Mouse (Mus musculus): ENCODE measurements around the gene Arhgef2. TPM values are rescaled to one million over a fixed set of nuclear protein-coding genes. Genes with fewer than 3 reads are reported as not detected.

Arhgef2 gene
- polyA plus RNA-seq, 1 experiment from 2014 or later: 123 TPM

DNA sequence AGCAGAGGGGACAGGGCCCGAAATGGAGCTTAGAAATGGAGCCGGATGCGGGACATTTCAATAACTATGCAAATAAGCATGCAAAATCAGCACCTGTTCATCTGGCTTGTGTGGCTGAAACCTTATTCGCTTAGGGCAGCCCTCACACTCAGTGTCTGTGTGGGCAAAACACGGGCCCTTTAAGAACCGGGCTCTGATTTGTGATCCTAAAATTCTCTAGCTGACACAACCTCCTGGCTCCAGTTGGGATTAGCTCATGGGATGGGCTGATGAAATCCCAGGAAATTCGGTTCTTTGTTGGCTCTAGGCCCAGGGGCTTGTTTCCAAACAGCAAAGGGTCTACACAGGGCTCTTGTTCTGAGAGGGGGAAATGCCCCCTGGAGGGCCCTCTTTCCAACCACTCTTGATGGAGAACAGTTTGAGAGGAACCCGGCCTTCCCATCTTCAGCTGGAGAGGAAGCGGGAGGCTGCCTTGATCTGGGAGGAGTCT, 10.2 kb downstream of the Arhgef2 start:
- no peaks in the 10 kb centered on the region for H3K36me3 ChIP-seq (ENCODE audit: control insufficient read depth, insufficient read depth, low read length)
- peak overlapping the region; percentile 21 for H3K9ac ChIP-seq (ENCODE audit: low read length)
- H3K27me3 ChIP-seq (ENCODE audit: control insufficient read depth, insufficient read depth, low read depth, low read length): no peaks in the 10 kb centered on the region
- H3K4me1 ChIP-seq (replicated peaks; ENCODE audit: control insufficient read depth, insufficient read depth, low read length): peaks cover 30% of the 10 kb centered on the region
- peak overlapping the region; percentile 29 for H3K4me2 ChIP-seq (ENCODE audit: low read depth, low read length)
- ATAC-seq (ENCODE audit: low read depth): peak; percentile 51
- H3K9me3 ChIP-seq (ENCODE audit: control insufficient read depth, low read length): no peaks in the 10 kb centered on the region
- H3K27ac ChIP-seq (ENCODE audit: low read length): peak overlapping the region; percentile 0
- 27% methylated on average over 9 of the region's 9 CpGs for WGBS
- 0 out of 2 replicates have a peak overlapping the region, but pooled peaks have one; percentile 7 for H3K4me3 ChIP-seq (ENCODE audit: low read length)

DNA sequence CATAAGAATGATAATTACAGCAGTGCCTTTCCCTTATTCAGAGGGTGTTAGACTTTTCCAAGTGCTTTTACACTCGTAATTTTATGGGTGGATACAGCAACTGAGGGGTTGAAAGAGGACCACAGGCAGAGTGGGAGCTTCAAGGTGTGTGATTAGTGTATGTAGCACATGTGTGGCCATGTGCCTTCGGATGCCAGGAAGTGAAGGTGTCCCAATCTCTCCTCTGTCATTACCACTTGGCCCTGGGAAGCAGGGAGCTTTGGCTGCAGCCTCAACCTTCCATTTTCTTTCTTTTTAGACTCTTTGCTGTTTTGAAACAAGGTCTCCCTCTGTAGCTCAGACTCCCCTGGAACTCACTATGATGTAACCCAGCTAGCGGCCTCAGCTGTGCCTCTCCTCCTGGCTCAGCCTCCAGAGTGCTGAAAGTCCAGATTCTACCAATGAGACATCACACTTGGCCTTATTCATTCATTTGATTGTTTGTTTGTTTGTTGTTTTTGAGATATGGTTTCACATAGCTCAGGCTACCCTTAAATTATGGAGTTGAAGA, 11.3 kb downstream of the Arhgef2 start:
- Histone ChIP-seq H3K27me3 (ENCODE audit: control insufficient read depth, insufficient read depth, low read depth, low read length) (no peaks in the 10 kb centered on the region), H3K4me1 (replicated peaks; ENCODE audit: control insufficient read depth, insufficient read depth, low read length) (peaks cover 30% of the 10 kb centered on the region), H3K27ac (ENCODE audit: low read length) (no peak overlapping the region), H3K4me2 (ENCODE audit: low read depth, low read length) (no peak overlapping the region), H3K9me3 (ENCODE audit: control insufficient read depth, low read length) (no peaks in the 10 kb centered on the region), H3K36me3 (ENCODE audit: control insufficient read depth, insufficient read depth, low read length) (no peaks in the 10 kb centered on the region), H3K4me3 (ENCODE audit: low read length) (no peak overlapping the region), H3K9ac (ENCODE audit: low read length) (no peak overlapping the region)
- no peak for ATAC-seq (ENCODE audit: low read depth)
- WGBS: 80% methylated on average over 3 of the region's 3 CpGs

DNA sequence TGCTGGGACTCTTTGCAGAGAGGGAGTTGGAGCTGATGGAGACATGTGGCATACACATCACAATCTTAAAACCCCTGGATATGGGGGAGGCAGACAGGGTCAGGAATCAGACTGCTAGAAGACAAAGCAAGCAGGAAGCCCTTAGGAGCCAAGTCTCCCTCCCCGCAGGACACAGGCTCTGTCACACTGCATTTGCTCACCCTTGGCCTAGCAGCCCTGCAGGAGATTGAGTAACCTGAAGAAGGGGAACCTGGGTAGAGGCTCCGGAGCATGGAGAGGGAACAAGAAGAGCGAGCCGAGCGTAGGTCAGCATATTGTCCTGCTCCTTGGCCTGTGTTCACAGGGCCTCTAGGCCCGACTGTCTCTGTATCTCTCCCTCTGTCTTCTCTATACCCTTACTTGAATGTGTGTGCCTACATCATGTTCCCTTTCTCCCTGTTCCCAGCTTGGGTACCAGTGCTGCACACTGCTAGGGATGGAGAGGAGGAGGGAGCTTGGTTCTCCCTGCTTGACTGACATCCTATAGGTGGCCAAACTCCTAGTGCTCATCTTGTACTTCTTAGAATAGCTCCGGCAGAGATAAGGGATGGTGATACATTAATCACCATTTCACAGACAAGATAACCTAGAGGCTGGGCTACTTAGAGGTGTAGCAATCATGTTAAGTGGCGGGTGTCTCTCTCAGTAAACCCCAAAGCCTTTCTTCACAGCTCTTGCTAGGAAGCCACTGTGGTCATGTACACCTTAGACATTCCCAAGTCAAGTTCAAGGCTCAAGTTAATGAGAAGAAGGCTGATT, 12.5 kb downstream of the Arhgef2 start:
- ATAC-seq (ENCODE audit: low read depth): no peak
- 56% methylated on average over 8 of the region's 8 CpGs for WGBS
- Histone ChIP-seq H3K4me1 (replicated peaks; ENCODE audit: control insufficient read depth, insufficient read depth, low read length) (peaks cover 30% of the 10 kb centered on the region), H3K27ac (ENCODE audit: low read length) (no peak overlapping the region), H3K27me3 (ENCODE audit: control insufficient read depth, insufficient read depth, low read depth, low read length) (no peaks in the 10 kb centered on the region), H3K9me3 (ENCODE audit: control insufficient read depth, low read length) (no peaks in the 10 kb centered on the region), H3K4me2 (ENCODE audit: low read depth, low read length) (no peak overlapping the region), H3K36me3 (ENCODE audit: control insufficient read depth, insufficient read depth, low read length) (no peaks in the 10 kb centered on the region), H3K9ac (ENCODE audit: low read length) (no peak overlapping the region), H3K4me3 (ENCODE audit: low read length) (no peak overlapping the region)

DNA sequence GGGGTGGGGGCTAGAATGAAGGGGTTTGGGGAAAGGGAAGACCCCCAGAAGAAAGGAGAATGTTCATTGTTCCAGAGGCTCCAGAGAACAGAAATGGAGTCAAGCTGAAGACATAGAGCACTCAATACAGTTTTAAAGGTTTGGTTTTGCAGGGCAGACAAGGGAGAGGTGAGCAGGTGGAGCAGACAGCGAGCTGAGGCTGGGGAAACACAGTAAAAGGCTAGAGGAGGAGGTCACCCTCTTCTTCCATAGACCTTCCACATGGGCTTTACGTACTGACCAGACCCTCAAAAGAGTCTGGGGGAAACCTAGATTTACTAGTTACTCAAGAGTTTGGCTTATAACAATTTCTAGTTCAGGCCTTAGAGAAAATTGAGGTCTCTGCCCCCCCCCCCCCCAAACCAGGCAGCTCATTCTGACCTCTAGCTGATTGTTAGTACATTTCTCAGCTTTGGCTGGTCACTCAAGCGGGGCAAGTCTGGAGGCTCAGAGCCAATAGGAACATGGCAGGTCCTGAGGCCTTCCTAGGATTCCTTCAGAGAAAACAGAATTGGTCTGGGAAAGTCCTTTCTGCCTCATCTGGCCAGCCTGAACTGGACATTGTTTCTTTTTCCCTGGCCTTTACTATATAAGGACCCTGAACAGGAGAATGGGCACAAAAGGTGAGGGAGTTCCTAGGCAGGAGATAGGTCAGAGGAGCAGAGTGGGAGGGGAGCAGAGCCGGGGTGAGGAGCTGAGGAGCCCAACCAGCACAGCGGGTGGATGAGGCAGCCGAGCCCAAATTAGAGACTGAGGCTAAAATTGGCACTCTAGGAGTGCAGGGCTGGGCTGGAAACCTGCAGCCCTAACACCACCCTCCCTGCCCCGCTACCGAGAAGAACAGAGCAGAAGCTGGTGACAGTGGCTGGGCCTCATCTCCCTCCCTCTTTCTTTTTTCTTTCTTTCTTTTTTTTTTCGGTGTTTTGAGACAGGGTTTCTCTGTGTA, 13.6 kb downstream of the Arhgef2 start:
- Histone ChIP-seq H3K27ac (ENCODE audit: low read length) (0 out of 2 replicates have a peak overlapping the region, but pooled peaks have one; percentile 1), H3K27me3 (ENCODE audit: control insufficient read depth, insufficient read depth, low read depth, low read length) (no peaks in the 10 kb centered on the region), H3K4me2 (ENCODE audit: low read depth, low read length) (no peak overlapping the region), H3K4me3 (ENCODE audit: low read length) (no peak overlapping the region), H3K36me3 (ENCODE audit: control insufficient read depth, insufficient read depth, low read length) (no peaks in the 10 kb centered on the region), H3K9me3 (ENCODE audit: control insufficient read depth, low read length) (no peaks in the 10 kb centered on the region), H3K9ac (ENCODE audit: low read length) (no peak overlapping the region), H3K4me1 (replicated peaks; ENCODE audit: control insufficient read depth, insufficient read depth, low read length) (peaks cover 39% of the 10 kb centered on the region)
- ATAC-seq (ENCODE audit: low read depth): no peak
- WGBS: 60% methylated on average over 9 of the region's 9 CpGs

DNA sequence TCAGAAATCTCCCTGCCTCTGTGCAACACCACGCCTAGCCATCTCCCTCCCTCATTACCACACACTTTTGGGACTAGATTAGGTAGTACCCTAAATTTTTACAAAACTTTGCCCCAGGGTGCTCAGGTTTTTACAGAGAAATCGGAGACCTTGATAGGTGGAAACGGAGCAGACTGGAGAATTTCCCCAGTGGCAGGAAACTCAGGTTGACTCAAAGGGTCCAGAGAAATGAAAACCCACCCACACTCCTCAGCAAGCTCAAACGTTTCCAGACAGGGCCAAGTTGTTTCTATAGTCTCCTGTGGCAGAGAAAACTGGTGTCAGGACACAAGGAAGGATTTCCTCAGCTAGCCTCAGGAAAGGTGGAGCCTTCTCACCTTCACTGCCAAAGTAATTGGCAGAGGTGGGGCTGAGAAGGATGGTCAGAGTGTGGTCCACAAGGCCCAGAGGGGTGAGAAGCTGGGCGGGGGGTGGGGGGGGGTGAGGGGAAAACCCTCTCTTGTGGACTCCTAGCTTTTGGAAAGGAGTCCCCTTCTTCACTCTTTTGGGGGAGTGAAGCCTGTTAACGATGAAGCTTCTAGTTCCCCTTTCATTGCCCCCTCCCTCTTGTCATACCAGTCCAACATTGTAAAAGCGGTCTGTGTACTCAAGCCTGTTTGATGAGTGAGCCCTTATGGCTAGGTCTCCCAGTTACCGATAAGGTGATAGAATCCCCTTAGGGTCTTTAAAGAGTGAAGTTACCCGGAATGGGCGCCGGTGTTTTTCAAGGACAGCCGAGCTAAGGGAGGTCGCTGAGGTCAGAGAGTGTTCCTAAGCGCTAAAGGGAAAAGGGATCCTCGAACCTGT, 14.6 kb downstream of the Arhgef2 start:
- H3K9ac ChIP-seq (ENCODE audit: low read length): peak overlapping the region; percentile 98
- no peaks in the 10 kb centered on the region for H3K9me3 ChIP-seq (ENCODE audit: control insufficient read depth, low read length)
- H3K4me2 ChIP-seq (ENCODE audit: low read depth, low read length): peak overlapping the region; percentile 74
- 15% methylated on average over 15 of the region's 15 CpGs for WGBS
- H3K36me3 ChIP-seq (ENCODE audit: control insufficient read depth, insufficient read depth, low read length): no peaks in the 10 kb centered on the region
- H3K4me3 ChIP-seq (ENCODE audit: low read length): peak overlapping the region; percentile 89
- H3K27ac ChIP-seq (ENCODE audit: low read length): peak overlapping the region; percentile 99
- peaks cover 47% of the 10 kb centered on the region for H3K4me1 ChIP-seq (replicated peaks; ENCODE audit: control insufficient read depth, insufficient read depth, low read length)
- no peaks in the 10 kb centered on the region for H3K27me3 ChIP-seq (ENCODE audit: control insufficient read depth, insufficient read depth, low read depth, low read length)
- ATAC-seq (ENCODE audit: low read depth): no peak; the same call in 1 of the 2 replicates

DNA sequence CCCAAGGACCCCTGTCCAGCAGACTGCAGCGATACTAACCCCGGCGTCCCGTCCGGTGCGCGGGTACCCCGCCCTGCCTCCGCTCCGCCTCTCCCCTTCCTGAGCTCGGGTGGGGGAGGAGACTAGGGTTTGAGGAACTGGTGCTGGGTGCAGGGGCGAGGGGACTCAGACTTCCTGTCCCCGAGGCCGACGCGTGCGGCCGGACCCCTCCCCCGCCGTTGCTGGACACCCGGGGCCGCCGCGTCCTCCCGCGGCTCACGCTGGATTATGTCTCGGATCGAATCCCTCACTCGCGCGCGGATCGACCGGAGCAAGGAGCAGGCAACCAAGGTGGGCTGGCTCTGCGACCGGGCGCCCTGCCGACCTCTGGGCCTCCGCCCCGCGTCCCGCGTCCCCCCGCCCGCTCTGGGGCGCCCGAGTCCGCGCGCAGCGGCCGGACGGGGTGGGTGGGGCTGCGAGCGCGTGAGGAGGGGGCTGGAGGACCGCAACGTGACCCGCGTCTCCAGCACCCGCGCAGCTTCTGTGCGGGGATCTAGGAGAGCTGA, 15.3 kb downstream of the Arhgef2 start:
- no peaks in the 10 kb centered on the region for H3K27me3 ChIP-seq (ENCODE audit: control insufficient read depth, insufficient read depth, low read depth, low read length)
- peak overlapping the region; percentile 89 for H3K4me3 ChIP-seq (ENCODE audit: low read length)
- peak overlapping the region; percentile 99 for H3K27ac ChIP-seq (ENCODE audit: low read length)
- peak overlapping the region; percentile 98 for H3K9ac ChIP-seq (ENCODE audit: low read length)
- H3K4me2 ChIP-seq (ENCODE audit: low read depth, low read length): peak overlapping the region; percentile 74
- no peaks in the 10 kb centered on the region for H3K9me3 ChIP-seq (ENCODE audit: control insufficient read depth, low read length)
- peak; percentile 83 for ATAC-seq (ENCODE audit: low read depth)
- no peaks in the 10 kb centered on the region; the same call in 1 of the 2 replicates for H3K36me3 ChIP-seq (ENCODE audit: control insufficient read depth, insufficient read depth, low read length)
- under 1% methylated on average over 52 of the region's 64 CpGs for WGBS
- H3K4me1 ChIP-seq (replicated peaks; ENCODE audit: control insufficient read depth, insufficient read depth, low read length): peaks cover 45% of the 10 kb centered on the region

DNA sequence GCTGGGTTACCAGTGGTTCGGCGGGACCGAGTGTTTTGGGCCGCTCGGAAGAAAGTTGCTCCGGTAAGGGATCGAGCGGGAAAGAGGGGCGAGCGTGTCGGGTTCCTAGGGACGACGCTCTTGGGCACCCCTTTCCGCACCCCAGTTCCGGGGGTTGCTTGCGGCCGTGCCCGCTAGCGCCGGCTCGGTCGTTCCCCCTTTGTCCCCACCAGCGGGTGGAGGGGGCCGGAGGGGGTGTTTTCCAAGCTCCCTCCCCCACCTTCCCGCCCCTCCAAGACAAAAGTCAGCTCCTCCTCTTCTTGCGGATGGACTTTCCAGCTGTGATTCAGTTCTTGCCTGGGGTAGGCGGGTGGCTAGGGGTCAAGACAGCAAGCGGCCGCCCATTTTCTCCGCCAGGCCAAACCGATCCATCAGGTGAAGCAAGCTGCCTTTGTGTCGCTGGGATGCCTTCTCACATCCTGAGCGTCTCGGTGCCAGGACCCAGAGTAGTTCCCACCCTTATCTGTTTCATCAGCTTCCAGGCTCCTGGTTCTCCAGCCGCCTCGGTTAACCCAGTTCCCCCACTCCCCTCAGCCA, 15.9 kb downstream of the Arhgef2 start:
- peak; percentile 61 for ATAC-seq (ENCODE audit: low read depth)
- H3K4me2 ChIP-seq (ENCODE audit: low read depth, low read length): peak overlapping the region; percentile 74
- peak overlapping the region; percentile 99 for H3K27ac ChIP-seq (ENCODE audit: low read length)
- peaks cover 45% of the 10 kb centered on the region for H3K4me1 ChIP-seq (replicated peaks; ENCODE audit: control insufficient read depth, insufficient read depth, low read length)
- H3K36me3 ChIP-seq (ENCODE audit: control insufficient read depth, insufficient read depth, low read length): no peaks in the 10 kb centered on the region; the same call in 1 of the 2 replicates
- no peaks in the 10 kb centered on the region for H3K9me3 ChIP-seq (ENCODE audit: control insufficient read depth, low read length)
- peak overlapping the region; percentile 98 for H3K9ac ChIP-seq (ENCODE audit: low read length)
- 0% methylated on average over 27 of the region's 36 CpGs for WGBS
- no peaks in the 10 kb centered on the region for H3K27me3 ChIP-seq (ENCODE audit: control insufficient read depth, insufficient read depth, low read depth, low read length)
- H3K4me3 ChIP-seq (ENCODE audit: low read length): peak overlapping the region; percentile 89
